Mouse (Mus musculus): Measurements from ENCODE around the gene Trpm4. TPM values are rescaled to one million over a fixed set of nuclear protein-coding genes. Genes with fewer than 3 reads are reported as not detected.
A peak's percentile ranks its signal among the peaks of the same experiment; 100 is the strongest.

Gene Trpm4
- polyA plus RNA-seq, 1 experiment = 18.2 TPM

DNA sequence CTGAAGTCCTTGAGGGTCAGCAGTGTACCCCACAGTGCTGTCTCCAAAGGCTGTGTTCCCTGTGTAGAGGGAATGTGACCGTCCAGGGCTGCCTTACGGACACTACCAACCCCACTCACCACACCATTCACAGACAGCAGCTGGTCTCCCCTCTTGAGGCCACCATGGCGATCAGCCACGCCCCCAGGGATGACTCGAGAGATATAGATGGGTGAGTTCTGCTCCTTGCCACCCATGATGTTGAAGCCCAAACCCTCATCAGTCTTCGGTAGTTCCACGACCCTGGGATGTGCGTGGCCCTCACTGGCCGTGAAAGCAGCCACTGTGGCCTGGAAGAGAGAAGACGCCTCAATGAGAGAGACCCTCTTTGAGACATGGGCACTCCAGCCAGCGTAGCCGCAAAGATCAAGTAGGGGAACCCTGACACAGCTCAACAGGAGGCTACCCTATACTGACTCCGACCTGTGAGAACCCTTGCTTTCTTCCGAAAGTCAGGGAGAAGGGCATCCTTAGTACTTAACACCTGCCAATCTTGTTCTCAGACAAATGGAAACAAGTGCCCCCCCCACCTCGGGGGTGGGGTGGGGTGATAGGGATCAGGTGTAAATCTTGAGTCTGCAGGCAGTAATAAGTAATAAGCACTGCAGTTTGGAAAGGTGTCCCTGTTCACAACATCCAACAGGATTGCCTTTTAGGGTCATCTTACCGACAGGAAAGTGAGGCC, 35.6 kb upstream of the Trpm4 start:
- H3K4me1 ChIP-seq (ENCODE audit: control insufficient read depth, insufficient read depth, low read length) = no peaks in the 10 kb centered on the region; the same call in 1 of the 2 replicates
- no peaks in the 10 kb centered on the region for H3K27me3 ChIP-seq (replicated peaks; ENCODE audit: control insufficient read depth, insufficient read depth, low read length)
- DNase-seq = no peak
- 81% methylated on average over 16 of the region's 16 CpGs for WGBS
- no peaks in the 10 kb centered on the region for H3K36me3 ChIP-seq (ENCODE audit: control insufficient read depth, insufficient read depth, low read length)
- no peak for TF ChIP-seq POLR2A (IDR thresholded peaks at IDR 0.05; ENCODE audit: low read depth, low read length)
- TF ChIP-seq CTCF (conservative IDR thresholded peaks at IDR 0.05; ENCODE audit: insufficient read depth, insufficient read length, low read depth, low read length) = no peak
- H3K27ac ChIP-seq (ENCODE audit: insufficient read depth, low read depth, low read length) = no peak overlapping the region
- H3K4me3 ChIP-seq (ENCODE audit: insufficient read depth, low read depth, low read length) = no peak overlapping the region

DNA sequence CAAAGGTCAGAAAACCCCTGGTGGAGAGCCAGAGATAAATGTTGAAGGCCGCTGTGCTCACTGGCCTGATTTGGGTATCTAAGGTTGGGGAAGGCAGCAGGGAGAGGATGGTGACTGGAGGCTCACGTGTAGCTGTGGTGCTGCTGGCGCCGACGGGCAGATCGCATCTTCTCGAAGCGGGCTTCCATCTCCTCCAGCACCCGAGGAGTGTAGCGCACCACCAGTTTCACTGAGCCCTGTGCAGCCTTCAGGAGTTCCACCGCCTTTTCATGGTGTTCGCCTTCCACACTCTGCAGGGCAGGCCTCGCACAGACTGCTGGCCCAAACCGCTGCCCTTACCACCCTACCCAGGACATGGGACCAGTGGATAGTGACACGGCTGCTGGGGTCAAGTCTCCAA, 34.6 kb upstream of the Trpm4 start:
- TF ChIP-seq POLR2A (IDR thresholded peaks at IDR 0.05; ENCODE audit: low read depth, low read length) = no peak
- TF ChIP-seq CTCF (conservative IDR thresholded peaks at IDR 0.05; ENCODE audit: insufficient read depth, insufficient read length, low read depth, low read length) = no peak
- Histone ChIP-seq H3K4me3 (ENCODE audit: insufficient read depth, low read depth, low read length) (no peak overlapping the region), H3K36me3 (ENCODE audit: control insufficient read depth, insufficient read depth, low read length) (no peaks in the 10 kb centered on the region), H3K27me3 (replicated peaks; ENCODE audit: control insufficient read depth, insufficient read depth, low read length) (no peaks in the 10 kb centered on the region), H3K4me1 (ENCODE audit: control insufficient read depth, insufficient read depth, low read length) (no peaks in the 10 kb centered on the region; the same call in 1 of the 2 replicates), H3K27ac (ENCODE audit: insufficient read depth, low read depth, low read length) (no peak overlapping the region)
- DNase-seq = no peak
- WGBS = 87% methylated on average over 15 of the region's 15 CpGs

DNA sequence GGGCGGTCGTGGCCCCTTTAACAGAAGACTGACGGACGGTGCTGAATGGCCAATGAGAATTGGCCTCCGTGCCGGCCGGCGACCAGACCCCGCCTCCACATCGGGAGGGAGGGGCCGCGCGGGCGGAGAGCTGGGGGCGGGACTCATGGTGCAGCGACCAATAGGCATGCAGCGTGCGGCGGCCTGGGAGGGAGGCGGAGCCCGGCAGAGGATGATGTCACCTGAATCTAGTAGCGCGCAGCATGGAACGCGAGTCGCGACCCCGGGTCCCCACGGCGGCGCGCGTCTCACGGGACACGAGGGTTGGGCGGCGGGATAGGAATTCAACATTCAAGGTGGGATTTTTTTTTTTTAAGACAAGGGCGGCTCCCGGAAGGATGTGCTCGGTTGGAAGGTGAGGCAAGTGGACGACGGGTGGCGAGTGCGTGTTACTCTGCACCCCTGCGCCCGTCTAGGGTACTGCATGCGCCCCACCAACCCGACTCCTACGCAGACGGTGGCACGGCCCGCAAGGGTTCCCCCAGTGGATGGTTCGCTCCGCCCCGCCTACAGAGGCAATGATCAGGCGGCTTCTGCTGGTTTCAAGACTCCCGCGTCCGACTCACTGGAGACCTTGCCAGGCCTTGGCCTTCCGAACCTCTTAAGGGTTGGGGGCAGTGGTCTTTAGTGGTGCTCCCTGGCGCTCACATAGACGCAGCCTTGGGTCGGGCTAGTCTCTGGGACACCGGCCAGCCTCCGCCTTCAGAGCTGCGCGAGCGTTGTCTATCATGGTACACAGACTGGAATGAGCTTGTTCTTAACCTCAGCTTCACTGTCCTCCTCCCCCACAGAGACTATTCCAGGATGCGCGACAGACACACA, 33.7 kb upstream of the Trpm4 start:
- H3K27me3 ChIP-seq (replicated peaks; ENCODE audit: control insufficient read depth, insufficient read depth, low read length) = no peaks in the 10 kb centered on the region
- WGBS = under 1% methylated on average over 70 of the region's 70 CpGs

DNA sequence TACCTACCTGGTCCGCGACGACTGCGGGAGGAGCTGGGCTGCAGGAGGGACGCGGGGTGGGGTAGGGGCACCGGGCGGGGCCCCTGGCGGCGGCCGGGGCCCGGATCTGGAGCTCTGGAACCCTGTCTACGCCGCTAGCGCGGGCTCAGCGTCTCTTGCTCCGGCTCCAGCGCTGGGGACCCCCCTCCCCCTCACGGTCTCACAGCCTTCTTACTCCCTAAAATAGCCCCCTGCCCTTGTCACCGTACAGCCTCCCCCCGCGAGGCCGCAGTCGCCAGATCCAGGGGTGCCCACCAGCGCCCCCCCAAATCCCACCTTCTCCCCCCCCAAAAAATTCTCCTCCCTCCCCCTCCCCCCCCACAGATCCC, 33.1 kb upstream of the Trpm4 start, which contains the start of gene Ppfia3:
TSS of gene Ppfia3 (minus strand) at position 368 of the 368 bp plus-strand sequence.
- no peaks in the 10 kb centered on the region for H3K36me3 ChIP-seq (ENCODE audit: control insufficient read depth, insufficient read depth, low read length)
- WGBS = 2% methylated on average over 25 of the region's 26 CpGs
- DNase-seq = no peak
- no peaks in the 10 kb centered on the region; the same call in 1 of the 2 replicates for H3K4me1 ChIP-seq (ENCODE audit: control insufficient read depth, insufficient read depth, low read length)
- TF ChIP-seq POLR2A (IDR thresholded peaks at IDR 0.05; ENCODE audit: low read depth, low read length) = no peak
- TF ChIP-seq CTCF (conservative IDR thresholded peaks at IDR 0.05; ENCODE audit: insufficient read depth, insufficient read length, low read depth, low read length) = no peak
- peak within 1 kb of the TSS; percentile 53 for H3K4me3 ChIP-seq (ENCODE audit: insufficient read depth, low read depth, low read length)
- no peaks in the 10 kb centered on the region for H3K27me3 ChIP-seq (replicated peaks; ENCODE audit: control insufficient read depth, insufficient read depth, low read length)
- no peak within 1 kb of the TSS for H3K27ac ChIP-seq (ENCODE audit: insufficient read depth, low read depth, low read length)

More for the DNA sequence above, 33.7 kb upstream of the Trpm4 start:
- DNase-seq = peak; percentile 97
- Histone ChIP-seq H3K4me3 (ENCODE audit: insufficient read depth, low read depth, low read length) (peak overlapping the region; percentile 53), H3K27ac (ENCODE audit: insufficient read depth, low read depth, low read length) (no peak overlapping the region), H3K36me3 (ENCODE audit: control insufficient read depth, insufficient read depth, low read length) (no peaks in the 10 kb centered on the region), H3K4me1 (ENCODE audit: control insufficient read depth, insufficient read depth, low read length) (no peaks in the 10 kb centered on the region; the same call in 1 of the 2 replicates)
- TF ChIP-seq POLR2A (IDR thresholded peaks at IDR 0.05; ENCODE audit: low read depth, low read length) = no peak
- TF ChIP-seq CTCF (conservative IDR thresholded peaks at IDR 0.05; ENCODE audit: insufficient read depth, insufficient read length, low read depth, low read length) = peak; percentile 66

DNA sequence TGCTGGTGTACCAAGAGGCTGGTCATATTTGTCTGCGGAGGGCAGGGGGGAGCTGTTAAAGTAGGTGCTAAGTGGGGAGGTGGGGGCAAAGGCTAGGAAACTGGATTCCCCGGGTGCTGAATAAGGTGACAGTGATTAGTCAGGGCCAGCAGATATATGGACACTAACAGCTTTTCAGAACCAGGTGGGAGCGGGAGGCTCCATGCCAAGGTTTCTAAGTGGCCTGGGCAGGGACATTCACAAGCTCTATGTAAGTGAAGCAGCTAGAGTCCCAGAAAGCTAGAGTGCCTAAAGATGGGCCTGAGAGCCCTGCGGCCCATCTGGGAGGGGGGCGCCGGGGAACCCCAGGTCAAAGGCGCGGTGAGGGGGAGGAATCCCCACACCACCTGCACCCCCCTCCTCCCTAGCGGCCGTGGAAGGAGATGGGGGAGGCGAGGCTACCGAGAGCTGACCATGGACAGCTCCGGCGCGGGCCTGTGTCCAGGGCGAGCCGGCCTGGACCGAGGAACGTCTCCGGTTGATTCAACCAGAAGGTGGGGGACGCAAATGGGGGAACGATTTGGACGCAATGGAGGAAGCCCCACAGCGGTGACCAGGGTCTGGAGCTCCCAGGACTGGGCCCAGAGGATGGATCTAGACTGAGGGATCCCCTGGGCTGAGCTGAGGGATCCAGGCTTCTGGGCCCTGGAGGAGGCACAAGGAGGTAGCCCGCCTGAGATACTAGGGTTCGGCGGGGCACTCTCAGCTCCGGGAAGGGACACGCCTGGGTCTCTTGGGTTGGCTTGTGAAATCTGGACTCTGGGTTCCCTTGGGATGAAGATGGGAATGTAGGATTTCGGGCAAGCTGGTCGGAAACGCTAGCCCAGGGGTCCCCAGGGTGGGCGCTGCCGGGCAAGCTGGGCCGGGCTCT, 32.4 kb upstream of the Trpm4 start:
- peak overlapping the region; percentile 40 for H3K4me3 ChIP-seq (ENCODE audit: insufficient read depth, low read depth, low read length)
- DNase-seq = peak; percentile 52
- no peak overlapping the region for H3K27ac ChIP-seq (ENCODE audit: insufficient read depth, low read depth, low read length)
- no peak for TF ChIP-seq POLR2A (IDR thresholded peaks at IDR 0.05; ENCODE audit: low read depth, low read length)
- TF ChIP-seq CTCF (conservative IDR thresholded peaks at IDR 0.05; ENCODE audit: insufficient read depth, insufficient read length, low read depth, low read length) = no peak
- WGBS = 3% methylated on average over 35 of the region's 35 CpGs
- H3K36me3 ChIP-seq (ENCODE audit: control insufficient read depth, insufficient read depth, low read length) = no peaks in the 10 kb centered on the region
- no peaks in the 10 kb centered on the region; the same call in 1 of the 2 replicates for H3K4me1 ChIP-seq (ENCODE audit: control insufficient read depth, insufficient read depth, low read length)
- no peaks in the 10 kb centered on the region for H3K27me3 ChIP-seq (replicated peaks; ENCODE audit: control insufficient read depth, insufficient read depth, low read length)

DNA sequence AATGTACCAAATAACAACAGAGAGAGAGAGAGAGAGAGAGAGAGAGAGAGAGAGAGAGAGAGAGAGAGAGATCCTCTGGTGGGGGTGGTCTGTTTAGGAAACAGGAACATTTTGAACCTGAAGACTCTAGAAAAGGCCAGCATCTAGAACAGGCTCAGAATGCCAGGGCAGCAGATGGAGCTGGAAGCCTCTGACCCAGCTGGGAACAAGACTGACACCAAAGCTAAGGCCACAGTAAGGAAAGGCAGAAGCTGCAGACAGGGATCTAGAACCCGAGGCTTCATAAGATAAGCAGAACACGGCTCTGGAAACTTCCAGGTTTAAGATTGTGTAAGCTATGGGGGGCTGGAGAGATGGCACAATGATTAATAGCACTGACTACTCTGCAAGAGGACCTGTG, 30.4 kb upstream of the Trpm4 start:
- Histone ChIP-seq H3K27ac (ENCODE audit: insufficient read depth, low read depth, low read length) (no peak overlapping the region), H3K36me3 (ENCODE audit: control insufficient read depth, insufficient read depth, low read length) (no peaks in the 10 kb centered on the region), H3K4me3 (ENCODE audit: insufficient read depth, low read depth, low read length) (no peak overlapping the region), H3K27me3 (replicated peaks; ENCODE audit: control insufficient read depth, insufficient read depth, low read length) (no peaks in the 10 kb centered on the region), H3K4me1 (ENCODE audit: control insufficient read depth, insufficient read depth, low read length) (no peaks in the 10 kb centered on the region)
- no peak for TF ChIP-seq POLR2A (IDR thresholded peaks at IDR 0.05; ENCODE audit: low read depth, low read length)
- TF ChIP-seq CTCF (conservative IDR thresholded peaks at IDR 0.05; ENCODE audit: insufficient read depth, insufficient read length, low read depth, low read length) = no peak
- DNase-seq = no peak
- WGBS = 90% methylated on average over 2 of the region's 2 CpGs

Measured in kidney, adult 2 months (tissue).